Mouse (Mus musculus) erythroblast, embryonic 14.5 days (primary cell): Measurements from ENCODE around the gene Crybb3.

Experiments used
- GATA1 ChIP-seq: IDR thresholded peaks from 2 replicates; pipeline ENCODE4 v1.6.1; 2012; ENCODE audit warnings: low read length, inconsistent platforms, mixed read lengths
- TAL1 ChIP-seq: IDR thresholded peaks from 3 replicates; pipeline ENCODE4 v1.6.1; 2012; ENCODE audit warnings: low read length, inconsistent platforms, mixed read lengths

DNA sequence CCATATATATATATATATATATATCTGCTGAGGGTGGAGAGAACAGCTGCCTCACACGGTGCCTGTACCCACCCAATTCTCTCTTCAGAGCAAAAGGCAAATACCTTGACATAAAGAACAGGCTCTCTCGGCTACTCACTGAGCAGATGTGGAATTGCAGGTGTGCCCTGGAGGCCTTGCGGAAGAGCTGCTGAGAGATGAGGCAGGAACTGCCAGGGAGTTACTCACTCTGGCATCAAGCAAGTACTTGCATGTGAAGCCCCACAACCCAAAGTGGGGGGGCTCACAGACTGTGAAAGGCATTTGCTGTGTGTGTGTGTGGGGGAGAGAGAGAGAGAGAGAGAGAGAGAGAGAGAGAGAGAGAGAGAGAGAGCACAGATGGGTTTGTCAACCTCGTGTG, 47.0 kb upstream of the Crybb3 start:
- TF ChIP-seq GATA1: no peak
- TF ChIP-seq TAL1: no peak
